Mouse (Mus musculus): ENCODE data around the gene Plod1. TPM values are rescaled to one million over a fixed set of nuclear protein-coding genes. Genes with fewer than 3 reads are reported as not detected.

Gene Plod1
- polyA plus RNA-seq (2012; rRNA removed), result 18.8 and 20.3 TPM in 2 replicates

- peak in 1 of 2 experiments; percentile 73 for DNase-seq (ENCODE audit: extremely low spot score in 1 of 2, low spot score in 1 of 2)
Observed at GRCm38 (mm10) chr4:147936331-147936954, at the start of gene Plod1. TSS of gene Plod1 (minus strand) at chr4:147936767.

GRCm38 (mm10) chr4:147985205-147986132 is 48.9 kb upstream of the Plod1 start, which contains the start of gene Nppb:
TSS of gene Nppb (plus strand) at chr4:147985788.
- DNase-seq (ENCODE audit: extremely low spot score in 1 of 2, low spot score in 1 of 2), result no peak

GRCm38 (mm10) chr4:147979441-147979860 is 42.9 kb upstream of the Plod1 start:
- no peak for DNase-seq (ENCODE audit: extremely low spot score in 1 of 2, low spot score in 1 of 2)

GRCm38 (mm10) chr4:147978391-147978790 is 41.8 kb upstream of the Plod1 start:
- no peak for DNase-seq (ENCODE audit: extremely low spot score in 1 of 2, low spot score in 1 of 2)

GRCm38 (mm10) chr4:147977726-147978125 is 41.2 kb upstream of the Plod1 start:
- no peak for DNase-seq (ENCODE audit: extremely low spot score in 1 of 2, low spot score in 1 of 2)

GRCm38 (mm10) chr4:147976237-147976636 is 39.7 kb upstream of the Plod1 start:
- DNase-seq (ENCODE audit: extremely low spot score in 1 of 2, low spot score in 1 of 2), result no peak

- DNase-seq (ENCODE audit: extremely low spot score in 1 of 2, low spot score in 1 of 2), result no peak
Observed at GRCm38 (mm10) chr4:147969337-147969736, 32.8 kb upstream of the Plod1 start.

- DNase-seq (ENCODE audit: extremely low spot score in 1 of 2, low spot score in 1 of 2), result no peak
Observed at GRCm38 (mm10) chr4:147968816-147969215, 32.2 kb upstream of the Plod1 start.

GRCm38 (mm10) chr4:147965712-147966111 is 29.1 kb upstream of the Plod1 start:
- no peak for DNase-seq (ENCODE audit: extremely low spot score in 1 of 2, low spot score in 1 of 2)

GRCm38 (mm10) chr4:147963623-147964022 is 27.1 kb upstream of the Plod1 start:
- no peak for DNase-seq (ENCODE audit: extremely low spot score in 1 of 2, low spot score in 1 of 2)

- DNase-seq (ENCODE audit: extremely low spot score in 1 of 2, low spot score in 1 of 2), result no peak
Observed at GRCm38 (mm10) chr4:147962781-147963180, 26.2 kb upstream of the Plod1 start.

- DNase-seq (ENCODE audit: extremely low spot score in 1 of 2, low spot score in 1 of 2), result peak in 1 of 2 experiments; percentile 75
Observed at GRCm38 (mm10) chr4:147959881-147960831, 23.6 kb upstream of the Plod1 start.

GRCm38 (mm10) chr4:147957141-147957540 is 20.6 kb upstream of the Plod1 start:
- DNase-seq (ENCODE audit: extremely low spot score in 1 of 2, low spot score in 1 of 2), result no peak

- DNase-seq (ENCODE audit: extremely low spot score in 1 of 2, low spot score in 1 of 2), result peak in 1 of 2 experiments; percentile 74
Observed at GRCm38 (mm10) chr4:147953590-147953989, 17.0 kb upstream of the Plod1 start.

GRCm38 (mm10) chr4:147947511-147947910 is 10.9 kb upstream of the Plod1 start:
- DNase-seq (ENCODE audit: extremely low spot score in 1 of 2, low spot score in 1 of 2), result no peak

- DNase-seq (ENCODE audit: extremely low spot score in 1 of 2, low spot score in 1 of 2), result no peak
Observed at GRCm38 (mm10) chr4:147943005-147943404, 6.4 kb upstream of the Plod1 start.

GRCm38 (mm10) chr4:147941045-147942020 is 4.8 kb upstream of the Plod1 start:
- DNase-seq (ENCODE audit: extremely low spot score in 1 of 2, low spot score in 1 of 2), result no peak

GRCm38 (mm10) chr4:147940576-147941044 is 4.0 kb upstream of the Plod1 start, which contains the start of gene 2510039O18Rik:
TSS of gene 2510039O18Rik (plus strand) at chr4:147940895.
- DNase-seq (ENCODE audit: extremely low spot score in 1 of 2, low spot score in 1 of 2), result peak; percentile 68 to 86

GRCm38 (mm10) chr4:147940111-147940510 is 3.5 kb upstream of the Plod1 start:
- DNase-seq (ENCODE audit: extremely low spot score in 1 of 2, low spot score in 1 of 2), result peak in 1 of 2 experiments; percentile 34

Measured in frontal cortex, adult 2 months (tissue).